ENCODE assay signal across 8 mouse cellular contexts in the genomic region with DNA sequence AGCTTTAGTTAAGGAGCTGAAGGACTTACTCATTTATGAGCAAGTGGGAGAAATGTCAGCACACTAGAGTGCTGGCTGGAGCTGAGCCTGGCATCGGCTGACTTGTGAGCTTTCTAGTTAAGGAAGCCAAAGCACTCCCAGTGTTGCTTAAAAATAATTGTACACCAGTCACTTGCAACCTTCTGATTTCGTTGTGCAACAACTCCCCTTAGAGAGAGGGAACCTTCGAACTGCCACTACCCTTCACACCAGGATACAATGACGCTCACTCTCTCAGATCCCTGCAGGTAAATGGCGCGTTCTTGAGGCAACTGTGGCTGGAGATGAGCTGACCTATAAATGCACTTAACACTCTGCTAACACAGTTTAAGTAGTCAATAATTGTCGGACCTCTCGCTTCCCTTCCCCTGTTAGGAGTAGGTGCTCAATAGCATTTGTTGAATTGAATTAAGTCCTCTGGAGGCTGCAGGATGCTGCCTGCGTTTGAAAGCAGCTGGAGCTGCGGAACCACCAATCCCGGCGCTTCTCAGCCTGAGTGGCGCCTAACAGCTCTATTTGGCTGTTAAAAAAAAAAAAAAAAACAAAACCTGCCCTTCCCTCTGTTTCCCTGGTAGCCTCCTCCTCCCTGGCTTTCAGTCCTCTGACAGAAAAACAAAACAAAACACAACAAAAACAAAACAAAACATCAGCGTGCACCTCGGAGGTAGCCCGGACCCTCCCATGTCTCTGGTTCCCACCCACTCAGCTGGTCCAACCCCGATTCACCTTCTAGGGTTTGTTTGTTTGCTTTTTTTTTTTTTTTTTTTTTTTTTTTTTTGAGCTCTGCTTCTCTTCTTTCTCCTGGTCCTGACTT. TPM values are rescaled to one million over a fixed set of nuclear protein-coding genes. Genes with fewer than 3 reads are reported as not detected.
A peak's percentile ranks its signal among the peaks of the same experiment; 100 is the strongest.
DNase-seq lines count a peak whose midpoint lies in the region; ATAC-seq and TF ChIP-seq lines count a peak whose summit lies in the region.

No protein-coding gene starts in this region.

- WGBS in forebrain, embryonic 12.5 days, result 2% methylated on average over 17 of the region's 17 CpGs
- WGBS in hindbrain, embryonic 12.5 days, result 3% methylated on average over 17 of the region's 17 CpGs
- WGBS in limb, embryonic 13.5 days, result 1% methylated on average over 17 of the region's 17 CpGs
- 2% methylated on average over 17 of the region's 17 CpGs for WGBS in midbrain, postnatal 0 days

- no peak overlapping the region for H3K9ac ChIP-seq in forebrain, embryonic 12.5 days
- no peak overlapping the region; the same call in 1 of the 2 replicates for H3K9ac ChIP-seq in hindbrain, embryonic 12.5 days
- peak overlapping the region; percentile 13; the same call in 1 of the 2 replicates for H3K9ac ChIP-seq in limb, embryonic 13.5 days
- peak overlapping the region; percentile 39 for H3K9ac ChIP-seq in midbrain, postnatal 0 days (replicated peaks; ENCODE audit: low read length, poor library complexity, severe bottlenecking)

- TF ChIP-seq CTCF in midbrain, postnatal 0 days (IDR thresholded peaks at IDR 0.05), result no peak

- peak; percentile 58; the same call in 1 of the 2 replicates for ATAC-seq in forebrain, embryonic 12.5 days (ENCODE audit: low FRiP score)
- 0 out of 2 replicates have a peak, but pooled peaks have one; percentile 15 for ATAC-seq in hindbrain, embryonic 12.5 days (ENCODE audit: low FRiP score)
- ATAC-seq in limb, embryonic 13.5 days (ENCODE audit: low FRiP score, low read depth), result peak; percentile 37; the same call in 1 of the 2 replicates
- ATAC-seq in midbrain, postnatal 0 days (ENCODE audit: low FRiP score), result no peak

- peak overlapping the region; percentile 24 for H3K4me3 ChIP-seq in forebrain, embryonic 12.5 days (replicated peaks)
- H3K4me3 ChIP-seq in hindbrain, embryonic 12.5 days, result peak overlapping the region; percentile 17
- H3K4me3 ChIP-seq in limb, embryonic 13.5 days, result peak overlapping the region; percentile 32
- H3K4me3 ChIP-seq in midbrain, postnatal 0 days (ENCODE audit: low read depth, low read length), result peak overlapping the region; percentile 21

- peak overlapping the region; percentile 46; the same call in 1 of the 2 replicates for H3K27ac ChIP-seq in forebrain, embryonic 12.5 days
- H3K27ac ChIP-seq in hindbrain, embryonic 12.5 days, result 0 out of 2 replicates have a peak overlapping the region, but pooled peaks have one; percentile 12
- H3K27ac ChIP-seq in limb, embryonic 13.5 days, result no peak overlapping the region
- H3K27ac ChIP-seq in midbrain, postnatal 0 days (ENCODE audit: low read depth, low read length), result 0 out of 2 replicates have a peak overlapping the region, but pooled peaks have one; percentile 18

- H3K9me3 ChIP-seq in forebrain, embryonic 12.5 days, result no peaks in the 10 kb centered on the region
- no peaks in the 10 kb centered on the region for H3K9me3 ChIP-seq in hindbrain, embryonic 12.5 days (replicated peaks)
- no peaks in the 10 kb centered on the region for H3K9me3 ChIP-seq in limb, embryonic 13.5 days
- H3K9me3 ChIP-seq in midbrain, postnatal 0 days (ENCODE audit: low read length), result no peaks in the 10 kb centered on the region

- peak overlapping the region; percentile 51 for H3K4me2 ChIP-seq in forebrain, embryonic 12.5 days
- H3K4me2 ChIP-seq in hindbrain, embryonic 12.5 days (replicated peaks), result peak overlapping the region; percentile 48
- H3K4me2 ChIP-seq in limb, embryonic 13.5 days (replicated peaks), result peak overlapping the region; percentile 62
- peak overlapping the region; percentile 50 for H3K4me2 ChIP-seq in midbrain, postnatal 0 days (ENCODE audit: low read depth, low read length, poor library complexity, severe bottlenecking)

- H3K27me3 ChIP-seq in forebrain, embryonic 12.5 days, result peaks cover 39% of the 10 kb centered on the region
- H3K27me3 ChIP-seq in hindbrain, embryonic 12.5 days, result peaks cover 44% of the 10 kb centered on the region
- H3K27me3 ChIP-seq in limb, embryonic 13.5 days, result 0 out of 2 replicates have a peak, but pooled peaks cover 9% of the 10 kb centered on the region
- no peaks in the 10 kb centered on the region for H3K27me3 ChIP-seq in midbrain, postnatal 0 days (ENCODE audit: insufficient read depth, low read length)

- DNase-seq in adrenal gland, adult 2 months, result peak; percentile 27
- no peak for DNase-seq in adrenal gland, adult 8-10 months
- peak; percentile 49 for DNase-seq in 3T3-L1 (ENCODE audit: low read depth, low spot score)
- peak; percentile 57 for DNase-seq in midbrain, postnatal 0 days (ENCODE audit: low spot score)
- DNase-seq in ovary, postnatal 14 days (ENCODE audit: low spot score), result no peak

- peaks cover 33% of the 10 kb centered on the region for H3K4me1 ChIP-seq in forebrain, embryonic 12.5 days
- peaks cover 33% of the 10 kb centered on the region for H3K4me1 ChIP-seq in hindbrain, embryonic 12.5 days
- peaks cover 30% of the 10 kb centered on the region for H3K4me1 ChIP-seq in limb, embryonic 13.5 days
- 0 out of 2 replicates have a peak, but pooled peaks cover 3% of the 10 kb centered on the region for H3K4me1 ChIP-seq in midbrain, postnatal 0 days (ENCODE audit: insufficient read depth, low read length)

- H3K36me3 ChIP-seq in forebrain, embryonic 12.5 days (replicated peaks), result no peaks in the 10 kb centered on the region
- no peaks in the 10 kb centered on the region for H3K36me3 ChIP-seq in hindbrain, embryonic 12.5 days
- no peaks in the 10 kb centered on the region for H3K36me3 ChIP-seq in limb, embryonic 13.5 days
- no peaks in the 10 kb centered on the region for H3K36me3 ChIP-seq in midbrain, postnatal 0 days (ENCODE audit: insufficient read depth, low read length)

RNA-seq across cellular contexts. Expression of a gene that starts 53.2 kb away (rescaled TPM):
- 1 to 10 TPM in 1 of 2 experiments, under 1 TPM in 1; 0.98 to 1.0 TPM for total RNA-seq in adrenal gland, adult 2 months (2021)
- polyA plus RNA-seq in adrenal gland, adult 2 months (2012; rRNA removed), result 0.83 and 1.3 TPM in 2 replicates
- total RNA-seq in adrenal gland, adult 8-10 months (2022), result 1 to 10 TPM; 1.0 to 2.2 (median 1.4) TPM
- 2.6 and 3.2 TPM in 2 replicates for polyA plus RNA-seq in forebrain, embryonic 12.5 days (2016; fragmentation: Nextera tagmentation; extraction: Ambion mirVana)
- 2.0 and 4.0 TPM in 2 replicates for polyA plus RNA-seq in hindbrain, embryonic 12.5 days (2016; fragmentation: Nextera tagmentation; extraction: Ambion mirVana)
- polyA plus RNA-seq in limb, embryonic 13.5 days (2015; fragmentation: Nextera tagmentation; extraction: Ambion mirVana), result 0.74 and 0.81 TPM in 2 replicates
- total RNA-seq in midbrain, postnatal 0 days (2014; rRNA removed), result 5.0 and 7.3 TPM in 2 replicates
- polyA plus RNA-seq in midbrain, postnatal 0 days (2015; fragmentation: Nextera tagmentation; extraction: Ambion mirVana), result 2.1 and 2.7 TPM in 2 replicates

RNA-seq across cellular contexts. Expression of a gene that starts 53.8 kb away (rescaled TPM):
- 10 to 100 TPM; 24.9 to 39.7 TPM for total RNA-seq in adrenal gland, adult 2 months (2021)
- polyA plus RNA-seq in adrenal gland, adult 2 months (2012; rRNA removed), result 4.2 and 4.5 TPM in 2 replicates
- 10 to 100 TPM; 32.1 to 71.7 (median 45.6) TPM for total RNA-seq in adrenal gland, adult 8-10 months (2022)
- 8.5 and 9.2 TPM in 2 replicates for polyA plus RNA-seq in forebrain, embryonic 12.5 days (2016; fragmentation: Nextera tagmentation; extraction: Ambion mirVana)
- polyA plus RNA-seq in hindbrain, embryonic 12.5 days (2016; fragmentation: Nextera tagmentation; extraction: Ambion mirVana), result 12.2 and 16.3 TPM in 2 replicates
- polyA plus RNA-seq in limb, embryonic 13.5 days (2015; fragmentation: Nextera tagmentation; extraction: Ambion mirVana), result 11.7 and 15.3 TPM in 2 replicates
- 48.3 and 62.3 TPM in 2 replicates for total RNA-seq in midbrain, postnatal 0 days (2014; rRNA removed)
- polyA plus RNA-seq in midbrain, postnatal 0 days (2015; fragmentation: Nextera tagmentation; extraction: Ambion mirVana), result 11.3 and 12.1 TPM in 2 replicates

Comparison
In these comparisons a context has a peak if more than half of its experiments do, and no peak if none do; other contexts are left out.
1. DNase-seq: peak in adrenal gland, adult 2 months (single experiment), 3T3-L1 (single experiment) and midbrain, postnatal 0 days (single experiment); none in adrenal gland, adult 8-10 months (single experiment) and ovary, postnatal 14 days (single experiment).
2. H3K9ac ChIP-seq: peak in limb, embryonic 13.5 days (single experiment) and midbrain, postnatal 0 days (single experiment); none in forebrain, embryonic 12.5 days (single experiment) and hindbrain, embryonic 12.5 days (single experiment).
3. Peak in every context shown above with its lines, with median percentiles within 50 percentile points of each other: H3K4me2 ChIP-seq and H3K4me3 ChIP-seq.